Mouse (Mus musculus) ES-CJ7 (cell line): ENCODE measurements around the gene C1qc.

Experiments
- DNase-seq: peaks from one replicate; pipeline ENCODE4 v3.0.0; 2011; ENCODE audit warnings: low read depth, low spot score

The C1qc gene

DNA sequence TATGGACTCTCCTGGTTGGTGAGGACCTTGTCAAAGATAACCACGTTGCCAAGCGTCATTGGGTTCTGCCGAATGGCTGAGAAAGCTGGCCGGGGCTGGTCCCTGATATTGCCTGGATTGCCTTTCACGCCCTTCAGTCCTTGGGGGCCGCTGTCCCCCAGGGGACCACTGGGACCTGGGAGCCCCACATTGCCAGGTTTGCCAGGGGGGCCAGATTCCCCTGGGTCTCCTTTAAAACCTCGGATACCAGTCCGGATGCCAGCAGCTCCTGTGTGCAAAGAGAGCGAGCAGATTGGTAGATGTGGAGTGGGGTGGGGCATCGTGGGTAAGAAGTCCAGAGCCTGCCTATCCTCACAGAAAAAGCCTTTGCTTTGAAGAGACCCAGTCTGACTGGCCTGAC is 3.6 kb upstream of the C1qc start:
- no peak for DNase-seq

DNA sequence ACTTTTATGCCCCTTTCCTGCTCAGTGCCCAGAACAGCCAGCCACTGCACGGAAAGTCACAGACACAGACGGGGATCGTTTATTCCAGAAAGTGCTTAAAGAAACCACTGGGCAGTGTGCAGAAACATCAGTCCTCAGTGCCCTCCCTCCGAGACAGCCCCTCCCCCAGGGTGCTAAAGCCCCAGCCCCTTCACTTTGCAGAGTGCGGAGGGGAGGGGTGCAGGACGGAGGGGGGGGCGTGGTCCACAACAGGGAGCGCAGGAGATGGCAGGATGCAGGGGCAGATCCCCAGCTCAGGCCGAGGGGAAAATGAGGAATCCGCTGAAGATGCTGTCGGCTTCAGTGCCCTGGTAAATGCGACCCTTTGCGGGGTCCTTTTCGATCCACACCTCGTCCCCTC is 3.0 kb upstream of the C1qc start:
- DNase-seq: peak; percentile 25

DNA sequence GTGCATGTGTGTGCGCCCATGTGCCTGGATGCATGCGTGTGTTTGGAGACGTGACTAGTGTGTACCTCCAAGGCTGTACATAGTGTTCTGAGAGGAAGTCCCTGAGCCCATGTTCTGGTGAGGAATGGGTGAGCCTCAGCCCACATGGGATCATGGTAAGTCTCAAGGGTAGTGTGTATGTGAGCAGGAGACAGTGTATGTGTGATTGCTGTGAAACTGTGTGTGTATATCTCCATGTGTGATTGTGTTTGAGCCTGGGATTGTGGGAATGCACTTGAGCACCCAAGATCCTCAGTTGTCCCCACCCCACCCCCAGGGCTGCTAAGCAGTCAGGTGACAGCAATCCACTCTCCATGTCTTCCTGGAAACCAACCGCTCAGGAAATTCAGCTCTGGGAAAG is 2.0 kb upstream of the C1qc start:
- no peak for DNase-seq

DNA sequence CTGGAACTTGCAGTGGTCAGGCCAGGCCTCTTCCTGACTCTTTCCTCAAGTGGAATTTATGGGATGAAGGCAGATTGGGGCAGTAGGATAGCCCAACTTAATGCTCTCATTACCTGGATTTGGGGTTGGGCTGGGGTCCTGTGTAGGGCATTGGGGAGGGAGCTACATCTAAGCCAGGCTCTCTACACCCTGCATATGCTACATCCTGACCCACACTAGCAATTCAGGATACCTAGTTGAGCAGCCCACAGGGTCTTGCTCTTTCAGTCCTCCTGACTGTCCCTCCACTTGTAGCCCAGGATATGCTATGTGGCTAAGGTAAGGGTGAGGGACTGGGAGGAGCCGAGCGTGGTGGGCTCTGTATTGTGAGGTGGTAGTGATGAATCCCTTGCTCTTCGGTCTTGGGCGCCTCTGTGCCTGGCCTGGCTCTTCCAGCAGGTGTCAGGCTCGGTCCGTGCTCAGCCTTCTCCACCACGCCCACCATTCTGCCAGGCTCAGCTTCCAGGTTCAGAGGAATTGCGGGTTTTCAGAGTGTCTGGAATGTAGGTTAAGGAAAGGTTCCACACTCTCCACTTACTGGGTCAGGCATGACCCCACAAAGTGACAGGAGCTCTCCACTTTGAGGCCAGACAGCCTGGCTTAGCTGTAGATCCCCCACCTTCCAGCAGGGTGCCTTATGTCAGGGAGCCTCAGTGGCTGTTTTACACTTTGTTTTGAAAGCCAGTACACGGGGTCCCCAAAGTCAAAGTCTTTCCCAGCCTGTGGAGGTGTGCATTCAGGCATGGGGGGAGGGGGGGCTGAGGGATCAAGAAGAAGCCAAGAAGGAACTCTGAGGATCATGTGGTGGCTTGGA is 1.1 kb upstream of the C1qc start:
- peak; percentile 58 for DNase-seq

DNA sequence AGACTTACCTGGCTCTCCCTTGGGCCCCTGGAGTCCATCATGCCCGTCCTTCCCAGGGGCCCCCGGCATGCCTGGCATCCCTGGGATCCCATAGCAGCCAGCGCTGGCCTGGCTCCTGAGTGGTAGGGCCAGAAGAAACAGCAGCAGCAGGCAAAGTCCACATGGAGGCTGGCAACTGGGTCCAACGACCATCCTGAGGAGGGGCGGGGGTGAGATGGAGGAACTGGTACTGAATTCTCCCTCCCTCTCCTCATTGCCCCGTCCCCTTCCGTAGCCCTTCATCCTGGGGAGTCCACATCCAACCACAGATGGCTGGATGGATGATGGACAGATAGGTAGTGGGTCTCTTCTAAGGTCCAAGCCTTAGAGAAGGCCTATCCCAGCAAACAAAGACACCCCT is 494 bp downstream of the C1qc start:
- no peak for DNase-seq

DNA sequence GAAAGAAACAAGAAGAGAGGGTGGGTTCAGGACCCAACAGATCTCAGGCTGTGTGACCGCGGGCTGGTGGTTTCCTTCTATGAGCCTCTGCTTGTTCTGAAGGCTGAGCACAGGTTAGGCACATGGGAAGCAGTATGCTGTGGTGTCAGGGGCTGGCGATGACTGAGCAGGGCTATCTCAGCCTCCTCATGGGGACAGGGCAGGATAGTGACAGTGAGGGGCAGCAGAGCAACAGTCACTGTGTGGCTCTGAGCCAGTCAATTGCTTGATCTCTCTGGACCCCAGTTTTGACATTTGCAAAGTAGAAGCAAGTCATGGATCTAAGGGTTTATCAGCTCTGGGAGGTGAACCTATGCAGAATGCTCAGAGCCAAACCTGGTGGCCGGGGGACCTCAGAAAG is 1.8 kb downstream of the C1qc start:
- DNase-seq: no peak

DNA sequence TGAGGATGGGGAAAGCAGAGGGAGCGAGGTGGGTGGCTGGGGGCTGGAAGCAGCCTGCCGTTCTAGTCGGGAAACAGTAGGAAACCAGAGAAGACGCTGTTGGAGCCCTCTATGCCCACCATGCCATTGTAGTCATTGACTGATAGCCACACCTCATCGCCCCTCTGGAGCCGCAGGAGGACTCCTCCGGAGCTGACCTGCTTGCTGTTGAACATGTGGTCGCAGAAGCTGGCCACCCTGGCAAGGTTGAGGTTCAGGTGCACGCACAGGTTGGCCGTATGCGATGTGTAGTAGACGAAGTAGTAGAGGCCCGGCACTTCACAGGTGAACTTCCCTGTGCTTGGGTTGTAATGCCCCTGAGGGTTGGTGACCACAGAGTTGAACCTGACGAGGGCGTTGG is 2.9 kb downstream of the C1qc start:
- no peak for DNase-seq

DNA sequence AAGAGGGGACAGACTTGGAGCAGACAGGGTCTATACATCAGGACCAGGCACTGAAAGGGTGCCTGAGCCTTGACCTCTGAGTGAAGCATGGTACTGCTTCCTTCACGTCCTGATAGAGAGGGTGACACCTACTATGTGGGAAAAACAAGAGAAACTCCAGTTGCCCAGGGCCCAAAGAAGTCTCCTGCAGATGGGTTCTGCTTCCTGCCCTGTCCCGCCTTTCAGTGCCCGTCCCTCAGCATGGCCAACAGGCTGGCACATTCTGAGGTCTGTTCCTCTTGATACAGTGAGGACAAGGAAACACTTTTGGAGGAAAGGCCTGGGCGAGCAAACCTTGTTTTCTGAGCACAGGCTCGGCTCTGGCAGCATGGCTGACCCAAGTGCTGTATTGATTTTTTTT is 5.2 kb downstream of the C1qc start:
- no peak for DNase-seq

DNA sequence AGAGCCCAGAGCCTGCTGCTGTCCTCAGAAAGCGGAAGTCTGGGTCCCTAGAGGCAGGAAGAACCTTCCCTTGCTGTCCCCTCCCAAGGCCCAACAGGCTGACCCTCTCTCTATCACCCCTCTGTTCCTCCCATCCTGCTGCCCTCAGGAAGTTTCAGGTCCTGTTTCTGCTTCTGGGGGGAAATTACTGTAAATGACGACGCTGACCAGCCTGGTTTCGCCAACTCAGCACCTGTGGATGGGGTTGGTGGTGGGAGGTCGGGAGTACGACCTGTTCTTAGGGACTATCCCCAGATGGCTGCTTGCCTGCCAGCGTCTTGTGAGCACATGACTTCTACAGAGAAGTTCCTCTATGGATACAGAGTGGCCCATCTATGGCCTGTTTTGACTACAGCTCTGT is 6.8 kb downstream of the C1qc start, which contains the start of gene C1qb:
C1qb (minus strand) TSS at position 87 of the 400 bp plus-strand sequence.
- no peak for DNase-seq

DNA sequence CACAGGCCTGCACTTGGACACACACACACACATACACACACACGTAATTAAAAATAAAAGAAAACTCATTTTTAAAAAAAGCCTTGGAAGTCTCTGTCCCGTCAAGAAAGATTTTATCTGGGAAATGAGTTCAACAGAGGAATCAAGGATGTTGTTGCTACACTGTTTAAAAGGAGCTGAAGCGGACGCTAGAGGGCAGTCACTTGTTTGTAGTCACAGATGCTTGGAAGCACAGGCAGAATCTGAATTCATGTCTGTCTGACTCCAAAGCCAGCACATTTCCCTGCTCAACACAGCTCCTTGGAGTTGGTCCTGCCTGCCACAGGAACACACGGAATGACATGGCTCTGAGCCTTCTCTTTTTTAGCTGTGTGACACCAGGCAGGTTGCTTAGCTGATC is 14.3 kb downstream of the C1qc start:
- peak; percentile 40 for DNase-seq

DNA sequence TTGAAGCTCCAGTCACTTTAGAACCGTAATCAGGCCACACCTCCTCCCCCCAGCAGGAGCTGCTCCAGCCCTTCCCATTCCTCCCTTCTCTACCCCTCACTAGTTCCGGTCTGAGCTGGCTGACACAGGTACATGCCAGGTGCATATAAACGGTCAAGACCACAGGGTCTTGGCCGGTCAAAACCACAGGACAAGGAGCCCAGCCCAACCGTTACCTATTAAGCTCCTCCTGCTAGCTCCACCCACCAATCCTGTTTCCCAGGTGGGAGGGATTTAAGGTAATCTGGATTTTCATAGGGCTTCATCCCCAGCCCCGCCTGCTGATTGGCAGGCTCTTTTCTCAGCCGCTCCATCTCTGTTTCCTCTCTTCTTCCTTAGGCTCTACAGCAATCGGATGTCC is 14.7 kb downstream of the C1qc start:
- peak; percentile 83 for DNase-seq

DNA sequence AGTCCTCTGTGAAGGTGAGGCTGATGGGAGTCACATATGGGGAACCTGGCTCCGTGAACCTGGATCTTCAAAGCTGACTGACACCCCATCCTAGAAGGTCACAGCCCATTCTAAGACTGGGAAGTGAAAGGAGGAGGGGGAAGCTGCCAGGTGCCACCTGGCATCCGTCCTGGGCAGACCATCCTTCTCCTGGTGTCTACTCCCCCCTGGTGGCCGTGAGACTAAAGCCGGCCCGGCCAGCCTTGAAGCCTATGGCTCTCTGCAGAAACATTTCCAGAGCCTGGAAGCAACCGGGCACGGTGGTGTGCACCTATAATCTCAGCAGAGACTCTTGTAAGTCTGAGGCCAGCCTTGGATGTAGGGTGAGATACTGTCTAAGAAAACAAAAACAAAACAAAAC is 15.9 kb downstream of the C1qc start:
- peak; percentile 44 for DNase-seq

DNA sequence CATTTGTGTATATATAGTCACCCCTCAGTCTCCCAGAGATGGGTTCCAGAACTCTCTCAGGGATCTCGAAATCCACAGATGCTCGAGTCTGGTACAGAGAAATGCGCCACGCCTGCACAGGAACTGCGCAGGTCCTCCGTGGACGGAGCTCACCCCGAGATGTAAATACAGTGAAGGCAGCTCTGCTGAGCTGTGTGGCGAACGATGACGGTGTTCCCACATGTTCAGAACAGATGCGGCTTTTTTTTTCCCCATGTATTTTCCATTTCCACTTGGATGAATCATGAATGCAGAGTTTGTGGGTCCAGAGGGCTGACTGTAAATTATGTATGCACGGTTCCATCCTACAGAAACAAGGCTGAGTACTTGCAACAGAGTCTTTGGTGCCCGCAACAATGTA is 17.9 kb downstream of the C1qc start:
- DNase-seq: no peak

DNA sequence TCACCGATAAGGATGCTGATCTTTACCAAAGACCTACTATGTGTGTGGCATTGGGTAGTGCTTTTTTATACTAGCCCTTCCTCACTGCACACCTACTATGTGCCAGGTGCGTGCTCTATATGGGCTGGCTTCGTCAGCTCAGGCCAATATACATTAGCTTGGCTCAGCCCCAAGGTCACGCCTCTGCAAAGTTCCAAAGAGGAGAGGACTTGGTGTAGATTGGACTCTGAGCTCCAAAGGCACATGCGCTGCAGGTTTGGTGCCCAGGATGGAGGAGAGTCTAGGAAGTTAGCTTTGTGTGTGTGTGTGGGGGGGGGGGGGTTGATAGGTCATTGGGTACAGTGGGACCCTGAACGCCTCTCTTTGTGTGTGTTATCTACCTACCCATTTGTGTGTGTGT is 24.5 kb downstream of the C1qc start:
- DNase-seq: no peak

DNA sequence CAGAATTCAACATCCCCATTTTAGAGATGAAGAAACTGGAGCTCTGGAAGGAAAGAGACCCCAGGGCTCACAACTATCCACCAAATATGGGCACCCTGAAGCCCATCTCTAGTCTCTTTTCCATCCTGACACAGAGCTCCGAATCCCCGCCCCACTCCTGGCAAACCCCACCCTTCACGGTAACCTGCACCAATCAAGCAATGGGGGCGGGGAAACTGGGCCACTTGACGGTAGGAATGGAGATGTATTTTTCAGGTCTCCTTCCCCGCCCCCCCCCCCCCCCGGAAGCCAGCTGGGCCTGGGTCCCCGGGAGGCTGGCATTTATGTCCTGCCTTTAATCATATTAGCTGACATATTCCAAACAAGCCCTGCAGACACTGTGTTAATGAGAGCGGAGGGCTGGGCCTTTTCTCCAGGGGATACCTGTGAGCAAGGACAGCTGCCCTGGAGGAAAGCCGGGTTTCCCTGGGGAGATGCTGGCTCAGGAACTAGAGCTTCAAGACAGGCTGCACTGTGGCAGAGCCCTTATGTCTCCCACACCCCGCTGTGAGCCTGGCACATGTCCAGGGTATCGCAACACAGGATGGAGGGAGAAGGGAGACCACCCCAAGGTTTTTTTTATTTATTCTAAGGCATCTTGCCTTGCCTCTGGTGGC is 25.0 kb downstream of the C1qc start:
- peak; percentile 19 for DNase-seq

DNA sequence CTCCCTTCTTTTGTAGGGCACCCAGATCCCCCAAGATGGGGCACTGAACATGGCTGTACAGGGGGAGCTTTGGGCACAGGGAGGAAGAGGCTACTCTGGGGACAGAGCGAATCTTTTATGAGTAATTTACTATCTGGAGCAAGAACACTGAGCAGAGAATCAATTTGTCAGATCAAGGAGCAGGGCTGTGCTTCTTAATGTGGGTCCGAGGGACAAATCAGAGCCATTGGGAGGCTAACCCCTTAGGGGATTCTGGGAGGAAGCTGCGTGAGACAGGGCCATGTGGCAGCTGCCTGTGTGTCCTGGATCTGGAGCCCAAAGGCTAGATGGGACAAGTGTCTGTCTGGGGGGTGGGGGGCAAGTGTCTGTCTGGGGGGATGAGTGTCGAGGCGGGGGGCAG is 27.3 kb downstream of the C1qc start:
- no peak for DNase-seq

DNA sequence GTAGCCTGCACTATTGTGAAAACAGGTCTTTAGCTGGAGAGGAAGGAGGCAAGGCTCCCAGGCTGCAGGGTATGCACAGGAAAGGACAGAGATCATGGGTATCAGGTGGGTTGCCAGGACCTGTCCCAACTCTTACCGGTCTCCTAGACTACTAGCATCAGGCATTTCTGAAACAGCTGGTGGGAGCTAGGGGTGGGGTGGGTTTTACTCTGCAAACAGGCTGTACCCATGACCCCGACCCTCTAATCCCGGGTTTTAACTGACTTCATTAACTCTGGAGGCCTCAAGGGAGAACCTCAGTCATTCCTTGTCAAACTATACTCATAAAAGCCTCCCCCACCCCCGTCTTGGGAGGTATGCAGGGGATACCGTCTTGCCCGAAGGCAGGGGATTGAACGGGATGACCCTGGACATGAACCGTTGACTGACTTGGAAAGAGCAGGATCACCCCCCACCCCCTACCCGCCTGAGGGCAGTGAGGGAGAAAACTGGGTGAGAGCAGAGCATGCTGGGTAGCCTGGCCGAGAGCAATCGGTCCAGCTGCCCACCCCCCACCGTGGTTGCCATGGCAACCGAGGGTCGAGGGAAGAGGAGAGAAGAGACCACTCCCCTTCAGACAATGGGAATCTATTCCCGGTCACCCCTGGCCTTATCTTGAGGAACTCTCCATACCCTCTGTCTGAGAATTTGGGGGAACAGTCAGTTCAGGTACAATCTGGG is 28.0 kb downstream of the C1qc start:
- DNase-seq: peak; percentile 43

DNA sequence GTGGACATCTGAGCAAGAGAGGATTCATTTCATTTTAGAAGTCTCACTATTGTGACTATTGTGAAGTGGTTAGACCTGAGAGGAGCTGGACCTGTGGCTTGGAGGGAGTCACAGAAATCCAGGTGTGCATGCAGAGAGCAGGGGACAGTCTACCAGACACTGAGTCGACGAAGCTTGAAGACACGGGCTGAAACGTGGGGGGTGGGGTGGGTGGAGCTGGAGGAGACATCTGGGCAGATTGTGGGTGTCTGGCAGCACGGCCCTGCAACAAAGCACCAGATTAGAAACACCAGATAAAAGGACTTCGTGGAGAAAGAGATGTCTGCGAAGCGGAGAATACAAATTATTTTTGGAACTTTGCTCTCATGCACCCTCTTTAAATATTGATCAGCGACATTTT is 29.3 kb downstream of the C1qc start:
- no peak for DNase-seq

DNA sequence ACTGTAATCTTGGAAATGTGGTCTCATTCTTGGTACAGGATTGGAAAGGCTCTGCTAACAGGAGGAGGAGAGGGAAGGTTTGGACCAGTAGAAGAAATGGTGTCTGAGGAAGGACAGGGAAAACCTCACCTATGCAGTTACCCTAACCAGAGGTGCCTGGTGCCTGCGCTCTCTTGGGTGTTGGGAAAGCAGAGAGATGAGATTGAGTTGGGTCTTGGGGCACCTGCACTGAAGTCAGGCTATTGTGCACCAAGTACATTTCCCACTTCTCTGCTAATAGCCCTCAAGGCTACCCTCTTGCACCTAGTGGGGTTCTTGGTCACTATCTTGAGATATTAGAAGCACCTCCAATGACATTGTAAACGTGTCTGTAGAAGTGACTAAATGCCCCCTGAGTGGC is 30.5 kb downstream of the C1qc start:
- DNase-seq: no peak

DNA sequence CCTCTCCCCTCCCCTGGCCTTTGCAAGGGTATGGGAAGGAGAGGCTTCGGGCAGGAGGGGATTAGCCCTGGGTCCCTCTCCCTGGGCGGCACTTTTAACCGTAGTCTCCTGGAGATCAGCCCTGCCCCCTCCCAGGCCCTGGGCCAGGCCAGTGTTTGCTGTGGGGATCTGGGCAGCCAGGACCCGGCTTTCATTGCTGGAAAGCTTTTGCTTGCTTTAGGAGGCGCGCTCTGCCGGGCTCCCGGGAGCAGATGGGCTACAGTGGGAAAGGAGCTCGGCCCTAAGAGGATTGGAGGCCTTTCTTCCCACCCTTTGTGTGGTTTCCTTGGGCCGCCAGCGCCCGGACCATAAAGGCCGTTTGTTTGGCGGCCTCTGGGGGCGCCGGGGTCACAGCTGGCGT is 31.1 kb downstream of the C1qc start:
- DNase-seq: no peak

DNA sequence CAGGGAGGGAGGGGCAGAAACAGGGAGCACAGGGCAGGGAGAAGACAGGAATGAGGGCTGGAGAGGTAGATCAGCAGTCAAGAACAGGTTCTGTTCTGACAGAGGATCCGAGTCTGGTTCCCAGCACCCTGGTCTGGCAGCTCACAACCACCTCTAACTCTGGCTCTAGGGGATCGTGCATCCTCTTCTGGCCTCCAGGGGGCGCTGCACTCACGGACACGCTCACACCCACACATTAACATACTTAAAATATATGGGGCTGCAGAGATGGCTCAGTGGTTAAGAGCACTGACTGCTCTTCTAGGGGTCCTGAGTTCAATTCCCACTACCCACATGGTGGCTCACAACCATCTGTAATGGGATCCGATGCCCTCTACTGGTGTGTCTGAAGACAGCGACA is 32.8 kb downstream of the C1qc start:
- no peak for DNase-seq

DNA sequence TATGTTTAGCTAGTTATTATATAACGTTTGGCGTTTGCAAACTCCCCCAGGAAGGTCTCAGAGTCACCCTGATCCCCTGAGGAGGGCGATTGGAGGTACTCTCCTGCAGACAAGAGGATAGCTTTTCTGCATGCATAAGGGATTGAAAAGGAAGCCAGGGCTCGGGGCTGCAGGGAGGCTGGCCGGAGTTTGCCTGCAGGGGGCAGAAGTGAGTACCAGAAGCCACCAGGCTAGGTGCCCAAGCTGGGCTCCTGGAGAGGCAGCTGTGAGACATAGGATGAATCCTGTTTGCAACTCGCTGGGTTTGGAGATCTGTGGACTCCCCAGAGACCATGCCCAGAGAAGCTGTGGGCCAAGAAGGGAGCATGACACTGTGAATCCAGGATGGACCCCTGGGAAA is 37.8 kb downstream of the C1qc start:
- peak; percentile 48 for DNase-seq

DNA sequence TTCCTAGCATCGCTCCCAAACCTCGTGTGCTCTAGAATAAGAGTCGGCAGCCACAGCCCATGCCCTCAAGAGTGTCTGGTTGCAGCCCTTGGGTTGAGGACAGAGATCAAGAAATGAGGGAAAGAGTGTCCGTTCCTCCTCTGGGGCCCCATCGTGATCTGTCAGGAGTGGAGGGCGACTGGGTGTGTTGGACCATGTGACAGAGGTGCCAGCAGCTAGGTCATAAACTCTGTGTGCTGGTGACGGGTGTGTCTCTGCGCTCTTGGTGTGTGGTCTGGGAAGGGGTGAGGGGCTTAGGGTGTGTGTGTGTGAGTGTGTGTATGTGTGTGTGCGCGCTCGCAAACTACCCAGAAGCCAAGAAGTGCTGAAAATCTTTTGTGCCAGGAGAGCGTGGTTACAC is 39.9 kb downstream of the C1qc start:
- no peak for DNase-seq
